26 mouse cellular contexts compared by ENCODE assay signal in genomic region chr1:51241311-51241986, GRCm38 (mm10). TPM values are rescaled to one million over a fixed set of nuclear protein-coding genes. Genes with fewer than 3 reads are reported as not detected.
DNase-seq lines count a peak whose midpoint lies in the region; ATAC-seq and TF ChIP-seq lines count a peak whose summit lies in the region.
"Had no signal": no experiment of that assay in that cellular context is flagged by ENCODE, and none has a peak within 500 bp of the region (broad histone marks: within the 10 kb centered on the region; RNA-seq: fewer than 3 reads in every experiment).

No protein-coding gene starts in this region.

- no peak for TF ChIP-seq POLR2A in brain, embryonic 14.5 days (IDR thresholded peaks at IDR 0.05; ENCODE audit: borderline replicate concordance, extremely low read depth, insufficient read depth, insufficient read length, poor library complexity, severe bottlenecking)

- no peaks in the 10 kb centered on the region for H3K9me3 ChIP-seq in forebrain, embryonic 12.5 days
- no peaks in the 10 kb centered on the region for H3K9me3 ChIP-seq in forebrain, embryonic 10.5 days
- H3K9me3 ChIP-seq in kidney, embryonic 14.5 days (ENCODE audit: control insufficient read depth, low read length), result no peaks in the 10 kb centered on the region
- H3K9me3 ChIP-seq: embryonic facial prominence, embryonic 10.5 days; embryonic facial prominence, embryonic 15.5 days; heart, embryonic 13.5 days; lung, embryonic 15.5 days; megakaryocyte, embryonic 14.5 days; midbrain, embryonic 13.5 days; stomach, embryonic 15.5 days had no signal

- peak; percentile 57; the same call in 1 of the 2 replicates for ATAC-seq in forebrain, embryonic 12.5 days (ENCODE audit: low FRiP score)
- peak; percentile 87; the same call in 1 of the 2 replicates for ATAC-seq in kidney, embryonic 14.5 days (ENCODE audit: low FRiP score, low TSS enrichment)
- ATAC-seq: intestine, embryonic 16.5 days; midbrain, embryonic 13.5 days; Patski had no signal

- no peak overlapping the region for H3K4me2 ChIP-seq in forebrain, embryonic 12.5 days
- no peak overlapping the region for H3K4me2 ChIP-seq in kidney, embryonic 14.5 days (replicated peaks; ENCODE audit: low read depth, low read length)
- H3K4me2 ChIP-seq: embryonic facial prominence, embryonic 15.5 days; heart, embryonic 13.5 days; lung, embryonic 15.5 days; midbrain, embryonic 13.5 days; stomach, embryonic 15.5 days had no signal

- no peak for DNase-seq in forebrain, embryonic 10.5 days (ENCODE audit: extremely low spot score, low spot score)
- no peak for DNase-seq in kidney, adult 8-10 months
- DNase-seq in left cerebral cortex, postnatal 4 days, result peak; percentile 8
- no peak for DNase-seq in left cerebral cortex, postnatal 10 days (ENCODE audit: extremely low spot score in 1 of 2, low spot score in 2 of 2)
- DNase-seq in brain, embryonic 14.5 days (ENCODE audit: low read depth), result peak; percentile 56
- DNase-seq: adrenal gland, postnatal 10 days; cerebellum, adult 11 months; gastrocnemius, postnatal 10 days; heart, postnatal 10 days; layer of hippocampus, postnatal 36 days; liver; lung, postnatal 36 days; right cerebral cortex, postnatal 25 days had no signal

- no peak for TF ChIP-seq CTCF in brain, embryonic 14.5 days (IDR thresholded peaks at IDR 0.05; ENCODE audit: borderline replicate concordance, extremely low read depth, insufficient read depth, insufficient read length)

- H3K27ac ChIP-seq in forebrain, embryonic 12.5 days, result no peak overlapping the region
- H3K27ac ChIP-seq in forebrain, embryonic 10.5 days, result no peak overlapping the region
- no peak overlapping the region for H3K27ac ChIP-seq in kidney, embryonic 14.5 days (ENCODE audit: low read depth, low read length)
- H3K27ac ChIP-seq: embryonic facial prominence, embryonic 10.5 days; embryonic facial prominence, embryonic 15.5 days; heart, embryonic 13.5 days; liver, embryonic 14.5 days; lung, embryonic 15.5 days; midbrain, embryonic 13.5 days; stomach, embryonic 15.5 days had no signal

- no peak overlapping the region for H3K4me3 ChIP-seq in forebrain, embryonic 12.5 days (replicated peaks)
- no peak overlapping the region for H3K4me3 ChIP-seq in forebrain, embryonic 10.5 days
- no peak overlapping the region for H3K4me3 ChIP-seq in kidney, embryonic 14.5 days (ENCODE audit: low read length)
- H3K4me3 ChIP-seq: embryonic facial prominence, embryonic 10.5 days; embryonic facial prominence, embryonic 15.5 days; heart, embryonic 13.5 days; lung, embryonic 15.5 days; megakaryocyte, embryonic 14.5 days; midbrain, embryonic 13.5 days; stomach, embryonic 15.5 days had no signal

- no peaks in the 10 kb centered on the region for H3K4me1 ChIP-seq in forebrain, embryonic 12.5 days
- H3K4me1 ChIP-seq in forebrain, embryonic 10.5 days, result peaks cover 5% of the 10 kb centered on the region; the same call in 1 of the 2 replicates
- H3K4me1 ChIP-seq in kidney, embryonic 14.5 days (ENCODE audit: control insufficient read depth, insufficient read depth, low read length), result peaks cover 7% of the 10 kb centered on the region; the same call in 1 of the 2 replicates
- H3K4me1 ChIP-seq: embryonic facial prominence, embryonic 10.5 days; embryonic facial prominence, embryonic 15.5 days; heart, embryonic 13.5 days; midbrain, embryonic 13.5 days; stomach, embryonic 15.5 days had no signal

- intact Hi-C loops in left cerebral cortex, postnatal 4 days (cut with DNase I), result no loop called here
- intact Hi-C loops in left cerebral cortex, postnatal 10 days (cut with DNase I), result no loop called here

- WGBS in forebrain, embryonic 12.5 days, result 64% methylated on average over 3 of the region's 3 CpGs
- WGBS in forebrain, embryonic 10.5 days, result 80% methylated on average over 3 of the region's 3 CpGs
- WGBS in kidney, embryonic 14.5 days, result 47% methylated on average over 3 of the region's 3 CpGs

- H3K9ac ChIP-seq in forebrain, embryonic 12.5 days, result no peak overlapping the region
- H3K9ac ChIP-seq in kidney, embryonic 14.5 days (ENCODE audit: low read depth, low read length), result no peak overlapping the region
- H3K9ac ChIP-seq: embryonic facial prominence, embryonic 15.5 days; heart, embryonic 13.5 days; liver, embryonic 14.5 days; lung, embryonic 15.5 days; midbrain, embryonic 13.5 days; stomach, embryonic 15.5 days had no signal

- H3K27me3 ChIP-seq in forebrain, embryonic 12.5 days, result no peaks in the 10 kb centered on the region
- H3K27me3 ChIP-seq in forebrain, embryonic 10.5 days (ENCODE audit: poor library complexity, severe bottlenecking), result no peaks in the 10 kb centered on the region
- no peaks in the 10 kb centered on the region for H3K27me3 ChIP-seq in kidney, embryonic 14.5 days (ENCODE audit: control insufficient read depth, insufficient read depth, low read length)
- H3K27me3 ChIP-seq: embryonic facial prominence, embryonic 15.5 days; heart, embryonic 13.5 days; lung, embryonic 15.5 days; megakaryocyte, embryonic 14.5 days; midbrain, embryonic 13.5 days; Patski; stomach, embryonic 15.5 days had no signal

- H3K36me3 ChIP-seq in forebrain, embryonic 12.5 days (replicated peaks), result no peaks in the 10 kb centered on the region
- H3K36me3 ChIP-seq in forebrain, embryonic 10.5 days (replicated peaks), result no peaks in the 10 kb centered on the region
- H3K36me3 ChIP-seq in kidney, embryonic 14.5 days (ENCODE audit: control insufficient read depth, insufficient read depth, low read length), result no peaks in the 10 kb centered on the region
- H3K36me3 ChIP-seq: embryonic facial prominence, embryonic 10.5 days; embryonic facial prominence, embryonic 15.5 days; heart, embryonic 13.5 days; lung, embryonic 15.5 days; midbrain, embryonic 13.5 days; stomach, embryonic 15.5 days had no signal

RNA-seq across cellular contexts. Expression of gene Cavin2, which starts 47.5 kb away (rescaled TPM):
- 2.0 and 2.7 TPM in 2 replicates for polyA plus RNA-seq in forebrain, embryonic 12.5 days (2016; fragmentation: Nextera tagmentation; extraction: Ambion mirVana)
- 1.9 and 2.1 TPM in 2 replicates for polyA plus RNA-seq in forebrain, embryonic 10.5 days (2016; fragmentation: Nextera tagmentation; extraction: Ambion mirVana)
- 14.9 and 20.8 TPM in 2 replicates for polyA plus RNA-seq in kidney, embryonic 14.5 days (2014; fragmentation: Nextera tagmentation; extraction: Ambion mirVana)
- total RNA-seq in left cerebral cortex, postnatal 4 days (2021), result 1 to 10 TPM; 2.9 to 3.4 TPM
- total RNA-seq in left cerebral cortex, postnatal 10 days (2021), result 1 to 10 TPM; 5.8 to 7.8 TPM
- 2.6 and 4.5 TPM in 2 replicates for polyA plus RNA-seq in brain, embryonic 14.5 days (2012; rRNA removed)
- total RNA-seq: MEL had no signal

Comparison
In these comparisons a context has a peak if more than half of its experiments do, and no peak if none do; other contexts are left out.
1. DNase-seq: peak in left cerebral cortex, postnatal 4 days (single experiment) and brain, embryonic 14.5 days (single experiment); none in forebrain, embryonic 10.5 days (single experiment), kidney, adult 8-10 months (0 of 2) and left cerebral cortex, postnatal 10 days (0 of 2).